Mouse (Mus musculus) midbrain, embryonic 15.5 days (tissue): Measurements from ENCODE around the gene Krtap29-1. TPM values are rescaled to one million over a fixed set of nuclear protein-coding genes. Genes with fewer than 3 reads are reported as not detected.

Source experiments
- ATAC-seq: fragments of 200-750 bp; cut with Nextera tagmentation; replicated peaks from 2 replicates; pipeline ENCODE4 v1.8.0; 2017; ENCODE audit warnings: moderate TSS enrichment
- H3K27ac ChIP-seq: fragments of 300-500 bp; sonication (generic); 2 replicates; pipeline ENCODE4 v1.5.1; 2015; ENCODE audit warnings: mild to moderate bottlenecking, inconsistent platforms
- H3K27me3 ChIP-seq: fragments of 300-500 bp; sonication (generic); replicated peaks from 2 replicates; pipeline ENCODE4 v1.6.1; 2015; ENCODE audit warnings: inconsistent platforms
- H3K36me3 ChIP-seq: fragments of 300-500 bp; sonication (generic); replicated peaks from 2 replicates; pipeline ENCODE4 v1.6.1; 2015; ENCODE audit warnings: inconsistent platforms
- H3K4me1 ChIP-seq: fragments of 300-500 bp; sonication (generic); 2 replicates; pipeline ENCODE4 v1.6.1; 2015; ENCODE audit warnings: inconsistent platforms
- H3K4me2 ChIP-seq: fragments of 300-500 bp; sonication (generic); 2 replicates; pipeline ENCODE4 v1.6.1; 2015; ENCODE audit warnings: inconsistent platforms, mild to moderate bottlenecking, moderate library complexity
- H3K4me3 ChIP-seq: fragments of 300-500 bp; sonication (generic); 2 replicates; pipeline ENCODE4 v1.5.1; 2015; ENCODE audit warnings: mild to moderate bottlenecking, inconsistent platforms
- H3K9ac ChIP-seq: fragments of 300-500 bp; sonication (generic); 2 replicates; pipeline ENCODE4 v1.6.1; 2015; ENCODE audit warnings: mild to moderate bottlenecking, inconsistent platforms
- H3K9me3 ChIP-seq: fragments of 300-500 bp; sonication (generic); 2 replicates; pipeline ENCODE4 v1.6.1; 2016; ENCODE audit warnings: inconsistent platforms
- WGBS: fragments of 180-500 bp; shearing (Covaris S2); methylation state at CpG from one replicate; pipeline ENCODE4 v1.1.7; 2015; ENCODE audit warnings: mixed read lengths; 5-methylcytosine and 5-hydroxymethylcytosine counted together
- polyA plus RNA-seq: library from polyadenylated mRNA; unstranded; fragments of >200 nt; fragmentation: Nextera tagmentation; extraction: Ambion mirVana; gene quantifications from 2 replicates; pipeline ENCODE4 v1.2.1, GENCODE M21; 2015

Krtap29-1 gene
- not detected in 2 replicates for polyA plus RNA-seq

DNA sequence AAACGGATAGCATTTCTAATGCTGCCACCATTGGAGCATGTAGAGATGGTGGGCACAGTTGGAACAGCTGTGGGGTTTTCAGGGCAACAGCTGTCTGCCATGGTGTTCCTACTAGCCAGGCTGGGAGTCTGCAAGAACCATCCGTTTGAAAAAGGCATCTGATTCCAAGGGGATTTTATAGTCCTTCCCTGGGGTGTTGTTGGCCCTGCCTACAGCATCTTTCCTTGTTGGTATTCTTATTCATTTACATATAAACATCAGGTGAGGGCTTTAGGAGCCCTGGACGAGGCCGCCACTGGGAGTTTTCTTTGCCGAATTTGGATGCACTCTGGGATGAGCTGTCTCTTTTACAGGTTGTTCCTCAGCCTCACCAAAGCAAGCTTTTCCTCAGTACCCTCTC, at the start of gene Krtap29-1:
Gene Krtap29-1, minus strand, starts transcription at position 101 of the 400 bp plus-strand sequence.
- H3K4me3 ChIP-seq = no peak within 1 kb of the TSS
- 0 out of 2 replicates have a peak, but pooled peaks cover under 1% of the 10 kb centered on the region for H3K9me3 ChIP-seq
- 76% methylated on average over 5 of the region's 5 CpGs for WGBS
- no peak for ATAC-seq
- H3K4me1 ChIP-seq = no peaks in the 10 kb centered on the region
- no peak within 1 kb of the TSS for H3K27ac ChIP-seq
- no peak within 1 kb of the TSS for H3K9ac ChIP-seq
- no peaks in the 10 kb centered on the region for H3K27me3 ChIP-seq
- H3K4me2 ChIP-seq = no peak within 1 kb of the TSS
- H3K36me3 ChIP-seq = no peaks in the 10 kb centered on the region

DNA sequence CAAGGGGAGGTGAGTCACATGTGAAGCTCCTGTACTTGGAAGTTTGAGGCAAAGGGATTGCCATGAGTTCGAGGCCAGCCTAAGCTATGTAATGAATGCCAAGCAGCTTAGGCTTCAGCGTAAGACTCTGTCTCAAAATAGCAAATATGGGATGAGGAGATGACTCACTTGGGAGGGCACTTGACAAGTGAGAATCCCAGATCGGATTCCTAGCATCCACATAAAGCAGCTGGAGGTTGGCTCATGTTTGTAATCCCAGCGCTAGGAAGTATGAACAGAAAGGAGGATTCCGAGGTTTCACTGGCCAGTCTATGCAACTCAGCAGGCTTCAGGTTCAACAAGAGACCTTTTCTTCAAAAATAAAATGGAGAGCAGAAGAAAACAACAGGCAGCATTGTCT, 42.6 kb upstream of the Krtap29-1 start:
- H3K9me3 ChIP-seq = no peaks in the 10 kb centered on the region
- no peak overlapping the region for H3K27ac ChIP-seq
- H3K9ac ChIP-seq = no peak overlapping the region
- no peaks in the 10 kb centered on the region for H3K36me3 ChIP-seq
- no peak overlapping the region for H3K4me2 ChIP-seq
- 86% methylated on average over 5 of the region's 5 CpGs for WGBS
- no peak for ATAC-seq
- no peaks in the 10 kb centered on the region for H3K27me3 ChIP-seq
- no peaks in the 10 kb centered on the region for H3K4me1 ChIP-seq
- H3K4me3 ChIP-seq = no peak overlapping the region

DNA sequence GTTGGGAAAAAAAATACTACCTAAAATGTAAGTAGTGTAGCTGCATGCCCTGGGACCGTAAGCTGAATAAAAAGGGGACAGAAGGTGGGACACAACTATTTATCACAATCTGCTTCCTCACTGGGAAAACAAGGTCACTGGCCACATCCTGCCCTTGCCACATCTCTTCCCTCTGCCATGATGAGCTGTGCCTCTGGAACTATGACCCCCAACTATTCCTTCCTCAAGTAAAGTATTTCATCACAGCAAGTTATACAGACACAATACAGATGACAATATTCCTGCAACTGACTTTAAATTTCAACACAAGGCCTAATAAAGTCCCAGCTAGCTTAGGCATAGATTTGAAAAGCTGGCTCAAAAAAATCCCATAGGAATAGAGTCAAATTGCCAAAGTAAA, 40.6 kb upstream of the Krtap29-1 start:
- H3K27me3 ChIP-seq = no peaks in the 10 kb centered on the region
- H3K4me2 ChIP-seq = no peak overlapping the region
- no peaks in the 10 kb centered on the region for H3K4me1 ChIP-seq
- H3K9ac ChIP-seq = no peak overlapping the region
- H3K36me3 ChIP-seq = no peaks in the 10 kb centered on the region
- WGBS = 97% methylated on average over 1 of the region's 1 CpGs
- no peaks in the 10 kb centered on the region for H3K9me3 ChIP-seq
- no peak for ATAC-seq
- H3K4me3 ChIP-seq = no peak overlapping the region
- no peak overlapping the region for H3K27ac ChIP-seq

DNA sequence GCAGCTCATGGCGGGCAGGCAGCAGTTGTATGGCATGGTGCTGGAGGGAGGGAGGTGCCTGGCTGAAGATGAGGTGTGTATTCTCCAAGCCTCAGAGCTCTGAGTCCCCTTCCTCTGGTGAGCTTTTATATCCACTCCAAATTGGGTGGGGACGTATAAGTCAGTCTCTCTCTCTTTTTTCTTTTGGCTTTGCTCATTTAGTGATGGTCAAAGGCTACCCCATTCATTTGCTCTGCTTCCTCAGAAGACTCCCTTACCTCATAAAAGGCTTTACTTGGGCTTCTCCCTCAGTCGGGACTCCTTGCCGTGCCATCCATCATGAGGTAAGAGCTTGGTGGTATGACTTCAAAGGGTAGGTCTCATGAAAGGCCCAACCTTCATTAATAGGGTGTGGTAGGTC, 37.3 kb upstream of the Krtap29-1 start, which contains the start of gene Krt33a:
Gene Krt33a, minus strand, starts transcription at position 101 of the 400 bp plus-strand sequence.
- no peaks in the 10 kb centered on the region for H3K9me3 ChIP-seq
- H3K4me2 ChIP-seq = no peak within 1 kb of the TSS
- no peaks in the 10 kb centered on the region for H3K36me3 ChIP-seq
- no peak within 1 kb of the TSS for H3K9ac ChIP-seq
- no peak within 1 kb of the TSS for H3K27ac ChIP-seq
- H3K4me1 ChIP-seq = no peaks in the 10 kb centered on the region
- H3K4me3 ChIP-seq = no peak within 1 kb of the TSS
- no peaks in the 10 kb centered on the region for H3K27me3 ChIP-seq
- WGBS = 90% methylated on average over 4 of the region's 4 CpGs
- ATAC-seq = no peak

DNA sequence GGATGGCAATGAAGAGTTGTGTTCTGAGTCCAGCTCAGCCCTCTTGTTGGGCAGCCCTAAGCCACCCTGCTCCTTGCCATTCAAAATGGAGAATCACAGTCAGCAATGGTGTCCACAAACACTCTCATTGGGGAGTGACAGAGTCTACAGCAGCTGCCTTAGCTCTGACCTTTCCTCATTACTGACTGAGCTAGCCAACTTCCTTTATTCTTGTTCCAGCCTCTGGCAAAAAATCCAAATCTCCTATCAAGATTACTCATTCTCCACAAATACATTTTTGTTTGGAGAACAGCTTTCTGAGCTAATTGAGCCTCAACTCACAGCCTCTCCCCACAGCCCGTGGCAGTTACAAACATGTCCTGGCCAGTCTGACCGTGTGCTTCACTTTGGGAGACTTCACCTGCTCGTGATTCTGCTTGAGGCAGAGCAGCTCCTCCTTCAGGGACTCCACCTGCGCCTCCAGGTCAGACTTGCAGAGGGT, 34.9 kb upstream of the Krtap29-1 start:
- Histone ChIP-seq H3K4me2 (no peak overlapping the region), H3K36me3 (no peaks in the 10 kb centered on the region), H3K9ac (no peak overlapping the region), H3K27me3 (no peaks in the 10 kb centered on the region), H3K27ac (no peak overlapping the region), H3K4me1 (no peaks in the 10 kb centered on the region), H3K4me3 (no peak overlapping the region), H3K9me3 (no peaks in the 10 kb centered on the region)
- WGBS = 76% methylated on average over 4 of the region's 4 CpGs
- no peak for ATAC-seq

DNA sequence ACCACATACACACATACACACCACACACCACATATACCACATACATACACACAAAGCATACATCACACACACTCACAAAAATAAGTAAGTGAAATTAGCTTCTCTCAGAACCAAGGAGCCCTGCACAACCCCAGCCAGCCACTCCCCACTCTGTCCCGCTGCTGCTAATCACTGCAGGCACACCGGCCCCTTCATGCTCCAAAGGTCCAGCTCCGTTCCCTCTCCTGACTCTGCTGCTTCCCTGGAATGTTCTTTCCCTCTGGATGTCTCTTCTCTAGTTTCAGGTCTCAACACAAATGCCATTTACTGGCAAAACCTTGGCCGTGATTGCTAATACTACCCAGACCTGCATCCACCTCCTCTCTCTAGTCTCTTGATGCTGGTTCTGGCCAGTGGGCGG, 31.8 kb upstream of the Krtap29-1 start:
- H3K36me3 ChIP-seq = no peaks in the 10 kb centered on the region
- no peak overlapping the region for H3K9ac ChIP-seq
- no peak overlapping the region for H3K27ac ChIP-seq
- H3K27me3 ChIP-seq = no peaks in the 10 kb centered on the region
- 80% methylated on average over 5 of the region's 5 CpGs for WGBS
- no peak overlapping the region for H3K4me3 ChIP-seq
- H3K4me2 ChIP-seq = no peak overlapping the region
- no peaks in the 10 kb centered on the region for H3K9me3 ChIP-seq
- no peak for ATAC-seq
- no peaks in the 10 kb centered on the region for H3K4me1 ChIP-seq

DNA sequence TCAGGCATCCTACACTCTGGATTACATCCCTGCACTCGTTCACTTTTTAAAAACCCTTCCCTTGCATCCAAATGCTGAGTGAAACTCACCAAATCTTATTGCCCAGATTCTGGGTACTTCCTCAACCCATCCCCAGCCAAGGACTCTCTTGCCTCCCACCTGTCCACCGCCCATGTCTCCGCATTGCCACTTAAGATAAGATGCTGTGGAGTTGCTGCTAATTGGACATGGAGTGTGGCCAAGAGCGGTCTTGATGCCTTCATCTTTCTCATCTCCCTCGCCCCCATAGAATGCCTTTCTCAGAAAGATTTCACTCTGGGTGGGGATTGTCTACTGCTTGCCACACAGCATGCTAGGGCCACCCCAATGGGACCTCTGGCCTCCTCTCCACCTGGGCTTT, 29.5 kb upstream of the Krtap29-1 start:
- 89% methylated on average over 5 of the region's 5 CpGs for WGBS
- no peak for ATAC-seq

DNA sequence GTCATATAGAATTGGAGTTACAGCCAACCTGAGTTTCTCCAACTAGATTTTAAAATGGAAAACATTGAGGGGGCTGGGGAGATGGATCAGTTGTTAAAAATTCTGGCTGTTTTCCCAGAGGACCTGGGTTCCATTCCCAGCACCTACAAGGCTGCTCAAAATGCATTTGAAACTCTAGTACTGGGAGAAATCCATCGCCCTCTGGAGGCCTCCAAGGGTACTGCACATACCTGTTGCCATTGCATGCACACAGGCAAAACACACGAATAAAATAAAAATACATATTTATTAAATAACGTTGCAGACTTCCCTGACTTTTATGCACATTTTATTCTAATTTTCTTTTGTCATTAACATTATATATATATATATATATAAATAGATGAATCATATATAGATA, 27.8 kb upstream of the Krtap29-1 start:
- no peaks in the 10 kb centered on the region for H3K36me3 ChIP-seq
- no peaks in the 10 kb centered on the region for H3K4me1 ChIP-seq
- 57% methylated on average over 3 of the region's 3 CpGs for WGBS
- no peaks in the 10 kb centered on the region for H3K9me3 ChIP-seq
- H3K4me2 ChIP-seq = no peak overlapping the region
- no peak for ATAC-seq
- H3K4me3 ChIP-seq = no peak overlapping the region
- no peak overlapping the region for H3K27ac ChIP-seq
- H3K27me3 ChIP-seq = no peaks in the 10 kb centered on the region
- no peak overlapping the region for H3K9ac ChIP-seq

More for the DNA sequence above, 29.5 kb upstream of the Krtap29-1 start:
- H3K36me3 ChIP-seq = no peaks in the 10 kb centered on the region
- H3K4me2 ChIP-seq = no peak overlapping the region
- H3K27ac ChIP-seq = no peak overlapping the region
- H3K4me1 ChIP-seq = no peaks in the 10 kb centered on the region
- H3K4me3 ChIP-seq = no peak overlapping the region
- no peaks in the 10 kb centered on the region for H3K27me3 ChIP-seq
- H3K9ac ChIP-seq = no peak overlapping the region
- no peaks in the 10 kb centered on the region for H3K9me3 ChIP-seq

DNA sequence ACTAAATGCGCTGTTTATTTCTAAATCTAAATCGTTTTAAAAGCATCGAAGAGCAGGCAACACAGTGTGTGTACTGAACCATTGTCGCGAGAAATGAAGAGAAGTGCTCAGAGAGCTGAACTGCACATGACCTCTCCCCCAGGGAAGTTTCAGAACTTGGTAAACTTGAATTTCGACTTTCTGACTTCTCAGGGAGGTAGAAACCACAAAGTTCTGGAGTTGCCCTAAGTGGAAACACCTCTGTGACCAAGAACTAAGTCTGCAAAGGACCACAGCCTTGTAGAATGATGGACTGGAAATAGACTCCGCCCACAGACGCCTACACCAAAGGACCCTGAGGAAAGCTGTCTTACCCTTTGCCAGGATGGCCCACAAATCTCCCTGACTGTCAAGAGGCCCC, 27.1 kb upstream of the Krtap29-1 start:
- Histone ChIP-seq H3K9me3 (no peaks in the 10 kb centered on the region), H3K4me2 (no peak overlapping the region), H3K9ac (no peak overlapping the region), H3K36me3 (no peaks in the 10 kb centered on the region), H3K4me1 (no peaks in the 10 kb centered on the region), H3K4me3 (no peak overlapping the region), H3K27me3 (no peaks in the 10 kb centered on the region), H3K27ac (no peak overlapping the region)
- WGBS = 86% methylated on average over 8 of the region's 8 CpGs
- no peak for ATAC-seq

DNA sequence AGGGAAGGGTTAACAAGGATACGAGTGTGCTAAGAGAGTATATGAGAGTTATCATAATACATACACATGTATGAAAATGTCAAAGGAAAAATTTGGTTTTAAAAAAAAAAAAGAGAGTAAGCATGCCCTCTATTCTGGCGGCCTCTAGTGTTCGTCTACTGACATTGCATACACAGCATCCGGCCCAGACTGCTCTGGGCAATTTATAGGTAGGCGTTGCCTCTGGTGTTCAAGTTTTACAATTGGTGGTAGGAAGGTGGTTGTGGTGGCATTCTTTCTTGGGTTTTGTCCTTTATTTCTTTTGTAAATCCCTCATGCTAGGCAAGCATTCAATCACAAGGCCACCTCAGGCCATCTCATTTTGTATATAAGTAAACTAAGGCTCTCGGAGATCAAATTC, 26.0 kb upstream of the Krtap29-1 start:
- H3K4me1 ChIP-seq = no peaks in the 10 kb centered on the region
- WGBS = 27% methylated on average over 6 of the region's 6 CpGs
- no peaks in the 10 kb centered on the region for H3K9me3 ChIP-seq
- H3K36me3 ChIP-seq = no peaks in the 10 kb centered on the region
- no peaks in the 10 kb centered on the region for H3K27me3 ChIP-seq
- H3K27ac ChIP-seq = no peak overlapping the region
- H3K4me2 ChIP-seq = no peak overlapping the region
- H3K9ac ChIP-seq = no peak overlapping the region
- H3K4me3 ChIP-seq = no peak overlapping the region
- ATAC-seq = no peak

DNA sequence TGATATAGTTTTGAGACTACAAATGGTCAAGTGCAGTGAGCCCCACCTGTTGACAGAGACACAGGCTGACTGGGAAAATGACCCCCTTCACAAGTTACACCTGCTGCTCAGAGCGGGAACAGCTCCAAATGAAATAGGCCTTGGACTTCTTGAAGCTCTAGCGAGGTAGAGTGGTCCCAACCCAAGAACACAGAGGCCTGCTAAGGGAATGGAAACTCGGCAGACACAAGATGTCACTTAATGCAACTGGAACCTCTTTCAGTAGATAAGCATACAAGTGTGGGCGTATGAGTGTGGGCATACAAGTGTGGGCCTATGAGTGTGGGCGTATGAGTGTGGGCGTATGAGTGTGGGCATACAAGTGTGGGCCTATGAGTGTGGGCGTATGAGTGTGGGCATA, 20.2 kb upstream of the Krtap29-1 start:
- no peak for ATAC-seq
- H3K27me3 ChIP-seq = no peaks in the 10 kb centered on the region
- H3K4me3 ChIP-seq = no peak overlapping the region
- no peak overlapping the region for H3K9ac ChIP-seq
- no peaks in the 10 kb centered on the region for H3K9me3 ChIP-seq
- WGBS = 96% methylated on average over 7 of the region's 7 CpGs
- H3K27ac ChIP-seq = no peak overlapping the region
- H3K4me1 ChIP-seq = no peaks in the 10 kb centered on the region
- no peak overlapping the region for H3K4me2 ChIP-seq
- no peaks in the 10 kb centered on the region for H3K36me3 ChIP-seq

DNA sequence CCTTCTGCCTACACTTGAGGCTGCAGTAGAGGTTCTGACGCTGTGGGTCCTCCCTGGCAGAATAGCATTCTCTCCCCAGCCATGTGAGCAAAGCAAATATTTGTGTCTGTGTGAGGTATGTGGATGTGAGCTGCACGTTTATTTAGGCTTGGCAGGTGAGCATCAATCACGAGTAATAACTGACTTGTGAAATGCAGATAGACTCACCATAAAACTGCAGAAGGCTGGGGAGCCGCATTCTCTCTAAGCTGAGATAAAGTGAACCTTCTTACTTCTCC, 15.5 kb upstream of the Krtap29-1 start:
- Histone ChIP-seq H3K27ac (no peak overlapping the region), H3K4me3 (no peak overlapping the region)
- WGBS = 69% methylated on average over 4 of the region's 4 CpGs

DNA sequence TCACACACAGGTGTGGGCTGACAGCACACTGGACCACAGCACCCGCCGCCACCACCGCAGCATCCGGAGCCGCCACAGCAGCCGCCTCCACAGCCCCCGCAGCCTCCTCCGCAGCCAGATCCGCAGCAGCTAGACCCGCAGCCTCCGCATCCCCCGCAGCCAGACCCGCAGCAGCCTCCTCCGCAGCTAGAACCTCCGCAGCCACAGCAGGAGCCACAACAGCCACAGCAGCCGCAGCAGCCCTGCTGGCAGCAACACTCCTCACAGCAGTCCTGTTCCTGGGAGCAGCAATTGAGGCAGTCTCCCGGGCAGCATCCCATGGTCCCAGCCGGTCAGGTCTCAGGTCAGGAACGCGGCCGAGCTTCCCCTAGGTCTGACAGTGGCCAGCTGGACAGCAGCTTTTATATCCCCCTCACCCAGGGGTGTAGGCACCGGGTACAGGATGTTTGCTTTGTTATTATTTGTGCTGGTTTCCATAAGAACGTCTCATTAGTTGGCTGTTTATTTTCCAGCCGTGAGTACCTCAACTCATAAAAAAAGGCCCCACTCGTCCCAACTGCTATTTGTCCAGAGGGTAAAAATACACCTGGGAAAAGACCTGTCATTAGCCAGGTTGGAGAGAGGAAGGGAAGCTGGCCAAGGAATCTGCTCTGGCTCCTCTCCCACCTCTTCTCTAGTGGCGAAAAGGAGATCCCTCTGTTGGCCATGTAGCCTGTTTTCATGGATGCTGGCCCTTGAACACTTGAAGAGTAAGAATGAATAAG, 14.9 kb upstream of the Krtap29-1 start, which contains the start of gene Krtap17-1:
Gene Krtap17-1, minus strand, starts transcription at position 375 of the 764 bp plus-strand sequence.
- H3K27ac ChIP-seq = no peak within 1 kb of the TSS
- no peaks in the 10 kb centered on the region for H3K4me1 ChIP-seq
- H3K4me2 ChIP-seq = peak within 1 kb of the TSS; percentile 43
- peak within 1 kb of the TSS; percentile 30; the same call in 1 of the 2 replicates for H3K9ac ChIP-seq
- ATAC-seq = 0 out of 2 replicates have a peak, but pooled peaks have one; percentile 42
- H3K9me3 ChIP-seq = no peaks in the 10 kb centered on the region
- no peaks in the 10 kb centered on the region for H3K27me3 ChIP-seq
- H3K4me3 ChIP-seq = peak within 1 kb of the TSS; percentile 25
- H3K36me3 ChIP-seq = no peaks in the 10 kb centered on the region
- 28% methylated on average over 26 of the region's 26 CpGs for WGBS

More for the DNA sequence above, 15.5 kb upstream of the Krtap29-1 start:
- Histone ChIP-seq H3K36me3 (no peaks in the 10 kb centered on the region), H3K9ac (no peak overlapping the region), H3K9me3 (no peaks in the 10 kb centered on the region), H3K27me3 (no peaks in the 10 kb centered on the region), H3K4me1 (no peaks in the 10 kb centered on the region), H3K4me2 (no peak overlapping the region)
- no peak for ATAC-seq
